Comparison of ENCODE assay signal across 8 mouse cellular contexts in genomic region chr9:108795762-108796161, GRCm38 (mm10). TPM values are rescaled to one million over a fixed set of nuclear protein-coding genes. Genes with fewer than 3 reads are reported as not detected.
DNase-seq lines count a peak whose midpoint lies in the region; ATAC-seq and TF ChIP-seq lines count a peak whose summit lies in the region.

No protein-coding gene starts in this region.

- no peaks in the 10 kb centered on the region for H3K27me3 ChIP-seq in lung, postnatal 0 days (replicated peaks; ENCODE audit: insufficient read depth, low read length)
- no peaks in the 10 kb centered on the region for H3K27me3 ChIP-seq in stomach, embryonic 15.5 days (replicated peaks)

- peak overlapping the region; percentile 32; the same call in 1 of the 2 replicates for H3K9ac ChIP-seq in lung, postnatal 0 days (replicated peaks; ENCODE audit: low read depth)
- no peak overlapping the region for H3K9ac ChIP-seq in stomach, embryonic 15.5 days

- DNase-seq in ovary, postnatal 36 days (ENCODE audit: low spot score): peak; percentile 51
- no peak for DNase-seq in ovary, postnatal 14 days (ENCODE audit: low spot score)
- DNase-seq in adrenal gland, postnatal 14 days: peak; percentile 71
- peak; percentile 76 to 78 for DNase-seq in heart, adult 18-20 months
- peak; percentile 84 for DNase-seq in kidney, adult 18-20 months
- peak; percentile 86 for DNase-seq in lung, postnatal 0 days (ENCODE audit: low spot score)
- DNase-seq in right cerebral cortex, postnatal 36 days (ENCODE audit: low spot score in 2 of 2): no peak

- H3K27ac ChIP-seq in lung, postnatal 0 days (ENCODE audit: low read length): peak overlapping the region; percentile 83
- peak overlapping the region; percentile 73 for H3K27ac ChIP-seq in stomach, embryonic 15.5 days

- ATAC-seq in lung, postnatal 0 days: peak; percentile 86
- ATAC-seq in stomach, embryonic 15.5 days (ENCODE audit: insufficient read depth, low FRiP score, low read depth): peak; percentile 85

- peaks cover 18% of the 10 kb centered on the region for H3K36me3 ChIP-seq in lung, postnatal 0 days (ENCODE audit: insufficient read depth, low read length)
- H3K36me3 ChIP-seq in stomach, embryonic 15.5 days: peaks cover 29% of the 10 kb centered on the region

- 35% methylated on average over 11 of the region's 11 CpGs for WGBS in lung, postnatal 0 days
- 35% methylated on average over 11 of the region's 11 CpGs for WGBS in stomach, embryonic 15.5 days

- peaks cover 14% of the 10 kb centered on the region; the same call in 1 of the 2 replicates for H3K4me1 ChIP-seq in lung, postnatal 0 days (ENCODE audit: insufficient read depth, low read depth, low read length)
- H3K4me1 ChIP-seq in stomach, embryonic 15.5 days: peaks cover 25% of the 10 kb centered on the region

- TF ChIP-seq CTCF in lung, postnatal 0 days (IDR thresholded peaks at IDR 0.05): no peak

- no peak for TF ChIP-seq EP300 in lung, postnatal 0 days (IDR thresholded peaks at IDR 0.05)

- peak overlapping the region; percentile 54 for H3K4me2 ChIP-seq in lung, postnatal 0 days (replicated peaks; ENCODE audit: low read depth, low read length)
- H3K4me2 ChIP-seq in stomach, embryonic 15.5 days: peak overlapping the region; percentile 39

- H3K9me3 ChIP-seq in lung, postnatal 0 days (ENCODE audit: low read length): no peaks in the 10 kb centered on the region
- H3K9me3 ChIP-seq in stomach, embryonic 15.5 days: no peaks in the 10 kb centered on the region

- peak overlapping the region; percentile 28 for H3K4me3 ChIP-seq in lung, postnatal 0 days (ENCODE audit: low read depth, low read length)
- no peak overlapping the region; the same call in 1 of the 2 replicates for H3K4me3 ChIP-seq in stomach, embryonic 15.5 days (replicated peaks)

RNA-seq across cellular contexts. Expression of gene Ip6k2, which starts 12.2 kb away (rescaled TPM):
- total RNA-seq in adrenal gland, postnatal 14 days (2021): 71.0 and 78.2 TPM in 2 replicates
- total RNA-seq in heart, adult 18-20 months (2021): 10 to 100 TPM; 16.7 to 24.8 TPM
- 40.4 and 48.1 TPM in 2 replicates for polyA plus RNA-seq in lung, postnatal 0 days (2015; fragmentation: Nextera tagmentation; extraction: Ambion mirVana)
- 71.3 and 81.9 TPM in 2 replicates for polyA plus RNA-seq in stomach, embryonic 15.5 days (2015; fragmentation: Nextera tagmentation; extraction: Ambion mirVana)

RNA-seq across cellular contexts. Expression of gene Nckipsd, which starts 12.4 kb away (rescaled TPM):
- total RNA-seq in adrenal gland, postnatal 14 days (2021): 9.2 and 11.4 TPM in 2 replicates
- 1 to 10 TPM; 8.6 to 9.6 TPM for total RNA-seq in heart, adult 18-20 months (2021)
- 10.9 and 14.2 TPM in 2 replicates for polyA plus RNA-seq in lung, postnatal 0 days (2015; fragmentation: Nextera tagmentation; extraction: Ambion mirVana)
- 10.5 and 13.0 TPM in 2 replicates for polyA plus RNA-seq in stomach, embryonic 15.5 days (2015; fragmentation: Nextera tagmentation; extraction: Ambion mirVana)

RNA-seq across cellular contexts. Expression of gene Celsr3, which starts 30.4 kb away (rescaled TPM):
- 3.9 and 4.9 TPM in 2 replicates for total RNA-seq in adrenal gland, postnatal 14 days (2021)
- under 1 TPM in 1 of 2 experiments, not detected in 1; 0.03 TPM for total RNA-seq in heart, adult 18-20 months (2021)
- polyA plus RNA-seq in lung, postnatal 0 days (2015; fragmentation: Nextera tagmentation; extraction: Ambion mirVana): 0.08 and 0.17 TPM in 2 replicates
- 0.94 and 1.2 TPM in 2 replicates for polyA plus RNA-seq in stomach, embryonic 15.5 days (2015; fragmentation: Nextera tagmentation; extraction: Ambion mirVana)

RNA-seq across cellular contexts. Expression of gene Slc26a6, which starts 57.3 kb away (rescaled TPM):
- 8.4 and 13.3 TPM in 2 replicates for total RNA-seq in adrenal gland, postnatal 14 days (2021)
- total RNA-seq in heart, adult 18-20 months (2021): 10 to 100 TPM; 19.6 to 19.8 TPM
- 8.3 and 9.7 TPM in 2 replicates for polyA plus RNA-seq in lung, postnatal 0 days (2015; fragmentation: Nextera tagmentation; extraction: Ambion mirVana)
- polyA plus RNA-seq in stomach, embryonic 15.5 days (2015; fragmentation: Nextera tagmentation; extraction: Ambion mirVana): 12.8 and 18.5 TPM in 2 replicates

Comparison
In these comparisons a context has a peak if more than half of its experiments do, and no peak if none do; other contexts are left out.
1. DNase-seq: peak in ovary, postnatal 36 days (single experiment), adrenal gland, postnatal 14 days (single experiment), heart, adult 18-20 months (2 of 2), kidney, adult 18-20 months (single experiment) and lung, postnatal 0 days (single experiment); none in ovary, postnatal 14 days (single experiment) and right cerebral cortex, postnatal 36 days (0 of 2).